Mouse (Mus musculus): ENCODE data around the gene Cpsf6.

DNA sequence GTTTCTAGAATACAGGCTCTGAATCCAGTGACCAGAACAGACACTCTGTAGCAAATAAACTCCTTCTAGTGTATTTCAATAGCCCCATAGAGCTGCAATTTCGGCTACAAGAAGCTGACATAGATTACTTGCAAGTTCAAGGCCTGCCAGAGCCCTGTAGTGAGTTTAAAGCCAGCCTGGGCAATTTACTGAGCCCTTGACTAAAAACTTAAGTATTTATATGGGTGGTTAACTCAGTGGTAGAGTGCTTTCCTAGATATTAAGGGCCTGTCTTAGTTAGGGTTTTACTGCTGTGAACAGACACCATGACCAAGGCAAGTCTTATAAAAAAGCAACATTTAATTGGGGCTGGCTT, 46.8 kb upstream of the Cpsf6 start:
- TF ChIP-seq CTCF (conservative IDR thresholded peaks at IDR 0.05; ENCODE audit: insufficient read depth, insufficient read length, low read depth, low read length): no peak
- TF ChIP-seq POLR2A (IDR thresholded peaks at IDR 0.05; ENCODE audit: low read depth, low read length): no peak

Data from kidney, adult 2 months (tissue).